Mouse (Mus musculus) right cerebral cortex, postnatal 25 days (tissue): ENCODE measurements around the gene Mfsd4b4.
"Not testable (repeated sequence)": the region's sequence is repeated elsewhere in the genome, so short reads cannot be mapped to it uniquely, and the experiment has no call there.

Experiments
- DNase-seq: peaks from one replicate; pipeline ENCODE4 v3.0.0; 2022

Gene Mfsd4b4

GRCm38 (mm10) chr10:39898874-39899371, at the start of gene Mfsd4b4:
Gene Mfsd4b4, minus strand, starts transcription at chr10:39899238.
- peak; percentile 86 for DNase-seq

GRCm38 (mm10) chr10:39947195-39947594, 48.2 kb upstream of the Mfsd4b4 start:
- DNase-seq = not testable (repeated sequence)

GRCm38 (mm10) chr10:39936553-39936952, 37.5 kb upstream of the Mfsd4b4 start:
- DNase-seq = no peak

- no peak for DNase-seq
Measured at GRCm38 (mm10) chr10:39926616-39927139, 27.6 kb upstream of the Mfsd4b4 start, which contains the start of gene Mfsd4b2. Gene Mfsd4b2, minus strand, starts transcription at chr10:39926923.

- DNase-seq = not testable (repeated sequence)
Measured at GRCm38 (mm10) chr10:39924556-39924955, 25.5 kb upstream of the Mfsd4b4 start.

GRCm38 (mm10) chr10:39912616-39913015, 13.6 kb upstream of the Mfsd4b4 start:
- DNase-seq = no peak

- DNase-seq = no peak
Measured at GRCm38 (mm10) chr10:39908768-39909441, 9.9 kb upstream of the Mfsd4b4 start.

GRCm38 (mm10) chr10:39906799-39907658, 8.0 kb upstream of the Mfsd4b4 start:
- DNase-seq = no peak

- DNase-seq = no peak
Measured at GRCm38 (mm10) chr10:39904191-39904590, 5.2 kb upstream of the Mfsd4b4 start.

GRCm38 (mm10) chr10:39896503-39896902, 2.5 kb downstream of the Mfsd4b4 start:
- DNase-seq = no peak

- no peak for DNase-seq
Measured at GRCm38 (mm10) chr10:39893702-39894697, 5.0 kb downstream of the Mfsd4b4 start.

GRCm38 (mm10) chr10:39888621-39889020, 10.4 kb downstream of the Mfsd4b4 start:
- DNase-seq = no peak

GRCm38 (mm10) chr10:39865509-39865908, 33.5 kb downstream of the Mfsd4b4 start:
- no peak for DNase-seq

- no peak for DNase-seq
Measured at GRCm38 (mm10) chr10:39842621-39843020, 56.4 kb downstream of the Mfsd4b4 start.
